Mouse (Mus musculus): ENCODE data around the gene Tomm7. TPM values are rescaled to one million over a fixed set of nuclear protein-coding genes. Genes with fewer than 3 reads are reported as not detected.

The Tomm7 gene
- 51.9 TPM for total RNA-seq (2023)

DNA sequence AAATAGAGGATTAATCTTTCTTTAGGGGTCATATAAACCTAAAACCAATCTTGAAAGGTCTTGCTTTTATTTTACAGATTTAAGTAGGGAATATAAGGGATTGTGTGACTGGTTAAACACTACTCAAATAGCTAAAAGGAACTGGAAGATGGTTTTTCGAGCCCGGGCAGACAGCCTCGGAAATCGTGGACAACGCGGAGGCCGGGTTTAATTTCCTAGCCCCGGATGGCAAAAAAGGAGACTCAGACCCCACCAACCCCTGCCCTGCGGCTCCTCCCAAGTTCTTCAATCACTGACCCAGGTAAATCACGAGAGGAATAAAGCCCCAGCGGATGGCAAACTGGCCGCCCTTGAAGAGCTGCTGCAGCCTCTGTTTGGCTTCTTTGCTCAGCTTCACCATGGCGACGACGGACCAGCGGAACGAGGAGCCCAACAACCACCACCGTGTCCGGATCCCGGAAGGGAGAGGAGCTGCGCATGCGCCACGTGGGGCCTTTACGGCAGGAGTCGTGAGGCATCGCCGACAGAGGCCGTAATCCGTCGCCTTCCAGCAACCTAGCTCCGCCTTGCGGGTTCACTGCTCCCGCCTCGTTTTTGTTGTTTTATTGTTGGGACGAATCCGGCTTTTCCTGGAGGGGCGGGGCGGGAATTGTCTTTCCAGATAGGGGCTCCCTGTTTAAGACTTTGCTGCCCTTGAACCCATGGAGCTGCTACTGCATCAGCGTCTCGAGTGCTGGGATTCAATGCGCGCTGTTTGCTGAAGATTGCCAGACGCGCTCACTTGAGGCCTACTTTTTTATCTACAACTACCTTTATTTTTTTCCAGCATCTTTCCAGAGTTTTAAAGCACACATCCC, at the start of gene Tomm7:
TSS of gene Tomm7 (minus strand) at position 488 of the 857 bp plus-strand sequence.

Other genes starting within 250 kb of the Tomm7 start
- gene Srpk2, start 159.5 kb downstream of the Tomm7 start, total RNA-seq (2023) = 131 TPM
- 38.1 TPM for gene Pus7, start 60.5 kb downstream of the Tomm7 start, total RNA-seq (2023)
- 32.9 TPM for gene Rint1, start 56.5 kb downstream of the Tomm7 start, total RNA-seq (2023)
- 18.7 TPM for gene Fam126a, start 186.5 kb upstream of the Tomm7 start, total RNA-seq (2023)

All from CD8-positive naive resting alpha-beta T cell, adult 57 days (primary cell).